Mouse (Mus musculus): ENCODE measurements around the gene Ckb. TPM values are rescaled to one million over a fixed set of nuclear protein-coding genes. Genes with fewer than 3 reads are reported as not detected.
"Not testable (repeated sequence)": the region's sequence is repeated elsewhere in the genome, so short reads cannot be mapped to it uniquely, and the experiment has no call there.

The Ckb gene
- polyA plus RNA-seq, 1 experiment: 210 TPM

GRCm38 (mm10) chr12:111668457-111668912, 3.7 kb downstream of the Ckb start:
- Histone ChIP-seq H3K27ac (ENCODE audit: insufficient read depth, low read depth, low read length) (peak overlapping the region; percentile 69), H3K4me1 (ENCODE audit: control insufficient read depth, insufficient read depth, low read length) (peaks cover 33% of the 10 kb centered on the region), H3K4me3 (ENCODE audit: insufficient read depth, low read depth, low read length) (peak overlapping the region; percentile 80; the same call in 1 of the 2 replicates)
- under 1% methylated on average over 8 of the region's 8 CpGs for WGBS
- TF ChIP-seq CTCF (IDR thresholded peaks at IDR 0.05; ENCODE audit: insufficient read depth, low read depth, low read length): peak; percentile 78
- peak; percentile 58 for TF ChIP-seq POLR2A (IDR thresholded peaks at IDR 0.05; ENCODE audit: insufficient read depth, low read depth, low read length)

- no peak for TF ChIP-seq CTCF (IDR thresholded peaks at IDR 0.05; ENCODE audit: insufficient read depth, low read depth, low read length)
- no peak for TF ChIP-seq POLR2A (IDR thresholded peaks at IDR 0.05; ENCODE audit: insufficient read depth, low read depth, low read length)
- H3K4me1 ChIP-seq (ENCODE audit: control insufficient read depth, insufficient read depth, low read length): peaks cover 27% of the 10 kb centered on the region
- H3K27ac ChIP-seq (ENCODE audit: insufficient read depth, low read depth, low read length): peak overlapping the region; percentile 3; the same call in 1 of the 2 replicates
- WGBS: 81% methylated on average over 5 of the region's 5 CpGs
- H3K4me3 ChIP-seq (ENCODE audit: insufficient read depth, low read depth, low read length): no peak overlapping the region
Observed at GRCm38 (mm10) chr12:111667421-111667820, 4.7 kb downstream of the Ckb start.

- no peak overlapping the region for H3K4me3 ChIP-seq (ENCODE audit: insufficient read depth, low read depth, low read length)
- TF ChIP-seq CTCF (IDR thresholded peaks at IDR 0.05; ENCODE audit: insufficient read depth, low read depth, low read length) (no peak), POLR2A (IDR thresholded peaks at IDR 0.05; ENCODE audit: insufficient read depth, low read depth, low read length) (no peak)
- WGBS: 54% methylated on average over 13 of the region's 13 CpGs
- H3K4me1 ChIP-seq (ENCODE audit: control insufficient read depth, insufficient read depth, low read length): peaks cover 26% of the 10 kb centered on the region
- H3K27ac ChIP-seq (ENCODE audit: insufficient read depth, low read depth, low read length): no peak overlapping the region; the same call in 1 of the 2 replicates
Observed at GRCm38 (mm10) chr12:111666380-111666779, 5.8 kb downstream of the Ckb start.

DNA sequence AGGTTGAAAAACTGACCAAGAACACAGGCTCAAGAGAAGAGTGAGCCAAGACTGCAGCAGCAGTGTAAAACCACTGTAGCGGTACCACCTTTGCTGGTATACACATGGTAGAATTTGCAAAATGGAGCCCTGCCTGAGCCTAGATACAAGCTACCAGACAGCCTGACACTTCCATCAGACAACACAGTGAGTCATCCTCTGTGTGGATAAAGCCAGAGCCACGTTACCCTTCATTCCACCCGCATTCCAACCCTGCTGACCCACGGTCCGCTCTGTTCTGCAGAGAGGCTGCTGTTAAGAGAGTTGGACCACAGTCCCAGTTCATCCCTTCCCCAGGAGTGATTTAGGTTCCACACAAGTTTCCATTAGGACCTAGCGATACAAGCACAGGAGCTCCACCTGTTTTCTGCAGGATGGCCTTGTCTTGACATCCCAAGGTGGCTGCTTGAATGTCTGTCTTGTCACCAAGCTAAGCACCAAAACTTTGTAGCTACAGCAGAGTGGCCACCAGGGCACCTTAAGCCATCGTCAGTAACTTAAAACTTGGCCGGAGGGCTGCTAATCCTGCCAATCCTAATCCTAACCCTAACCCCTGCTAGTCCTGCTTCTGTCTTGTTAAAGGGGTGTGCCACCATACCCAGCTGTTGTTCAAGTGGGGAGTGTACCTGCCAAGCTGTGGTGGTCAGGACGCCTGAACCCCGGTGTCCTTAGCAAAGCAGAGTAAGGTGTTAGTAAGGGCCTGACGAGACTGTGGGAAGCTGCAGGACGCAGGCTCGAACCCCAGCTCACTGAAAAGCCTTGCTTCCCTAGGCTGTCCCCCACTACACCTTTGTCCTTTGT, 6.9 kb downstream of the Ckb start:
- Histone ChIP-seq H3K27ac (ENCODE audit: insufficient read depth, low read depth, low read length) (peak overlapping the region; percentile 14), H3K4me3 (ENCODE audit: insufficient read depth, low read depth, low read length) (no peak overlapping the region), H3K4me1 (ENCODE audit: control insufficient read depth, insufficient read depth, low read length) (peaks cover 26% of the 10 kb centered on the region)
- TF ChIP-seq POLR2A (IDR thresholded peaks at IDR 0.05; ENCODE audit: insufficient read depth, low read depth, low read length) (no peak), CTCF (IDR thresholded peaks at IDR 0.05; ENCODE audit: insufficient read depth, low read depth, low read length) (no peak)
- 74% methylated on average over 13 of the region's 13 CpGs for WGBS

DNA sequence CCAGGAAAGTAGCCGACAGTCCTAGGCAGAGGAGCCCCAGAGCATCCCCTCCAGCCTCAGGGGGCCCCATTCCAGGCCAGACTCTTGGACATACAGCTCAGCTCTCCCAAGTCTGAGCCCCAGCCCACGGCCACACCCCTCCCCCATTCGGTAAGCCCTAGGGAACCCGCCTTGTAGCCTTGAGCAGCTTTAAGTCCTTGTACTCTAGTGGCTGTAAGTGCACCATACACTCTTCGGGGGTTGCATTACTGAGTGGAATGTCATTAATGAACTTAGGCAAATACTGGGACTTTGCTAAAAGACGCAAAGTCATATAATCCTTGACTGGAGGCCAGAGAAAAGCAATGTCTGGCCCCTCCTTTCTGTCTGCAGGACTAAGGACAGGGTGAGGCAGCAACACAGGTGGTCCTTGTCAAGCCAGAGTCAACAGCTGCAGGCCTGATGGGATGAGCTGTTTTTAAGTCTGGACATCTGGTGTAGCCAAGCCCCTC, 7.9 kb downstream of the Ckb start:
- Histone ChIP-seq H3K27ac (ENCODE audit: insufficient read depth, low read depth, low read length) (no peak overlapping the region), H3K4me3 (ENCODE audit: insufficient read depth, low read depth, low read length) (no peak overlapping the region), H3K4me1 (ENCODE audit: control insufficient read depth, insufficient read depth, low read length) (peaks cover 26% of the 10 kb centered on the region)
- WGBS: 59% methylated on average over 6 of the region's 6 CpGs
- TF ChIP-seq POLR2A (IDR thresholded peaks at IDR 0.05; ENCODE audit: insufficient read depth, low read depth, low read length) (no peak), CTCF (IDR thresholded peaks at IDR 0.05; ENCODE audit: insufficient read depth, low read depth, low read length) (no peak)

GRCm38 (mm10) chr12:111663228-111664143, 8.7 kb downstream of the Ckb start:
- 65% methylated on average over 17 of the region's 17 CpGs for WGBS
- H3K4me3 ChIP-seq (ENCODE audit: insufficient read depth, low read depth, low read length): no peak overlapping the region
- no peak for TF ChIP-seq POLR2A (IDR thresholded peaks at IDR 0.05; ENCODE audit: insufficient read depth, low read depth, low read length)
- TF ChIP-seq CTCF (IDR thresholded peaks at IDR 0.05; ENCODE audit: insufficient read depth, low read depth, low read length): no peak
- H3K27ac ChIP-seq (ENCODE audit: insufficient read depth, low read depth, low read length): no peak overlapping the region
- peaks cover 24% of the 10 kb centered on the region for H3K4me1 ChIP-seq (ENCODE audit: control insufficient read depth, insufficient read depth, low read length)

DNA sequence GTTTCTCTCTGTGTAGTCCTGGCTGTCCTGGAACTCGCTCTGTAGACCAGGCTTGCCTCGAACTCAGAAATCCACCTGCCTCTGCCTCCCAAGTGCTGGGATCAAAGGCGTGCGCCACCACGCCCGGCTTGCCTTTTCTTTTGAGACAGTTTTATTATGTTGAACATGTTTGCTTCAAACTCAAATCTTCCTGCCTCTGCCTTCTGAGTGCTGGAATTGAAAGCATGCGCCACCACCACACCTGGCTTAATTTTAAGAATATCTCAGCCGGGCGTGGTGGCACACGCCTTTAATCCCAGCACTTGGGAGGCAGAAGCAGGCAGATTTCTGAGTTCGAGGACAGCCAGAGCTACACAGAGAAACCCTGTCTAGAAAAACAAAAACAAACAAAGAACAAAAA, 10.6 kb downstream of the Ckb start:
- peaks cover 17% of the 10 kb centered on the region for H3K4me1 ChIP-seq (ENCODE audit: control insufficient read depth, insufficient read depth, low read length)
- not testable (repeated sequence) for H3K4me3 ChIP-seq (ENCODE audit: insufficient read depth, low read depth, low read length); H3K27ac ChIP-seq (ENCODE audit: insufficient read depth, low read depth, low read length)
- 98% methylated on average over 11 of the region's 11 CpGs for WGBS

- TF ChIP-seq POLR2A (IDR thresholded peaks at IDR 0.05; ENCODE audit: insufficient read depth, low read depth, low read length): no peak
- no peak for TF ChIP-seq CTCF (IDR thresholded peaks at IDR 0.05; ENCODE audit: insufficient read depth, low read depth, low read length)
- Histone ChIP-seq H3K4me3 (ENCODE audit: insufficient read depth, low read depth, low read length) (no peak overlapping the region), H3K27ac (ENCODE audit: insufficient read depth, low read depth, low read length) (no peak overlapping the region), H3K4me1 (ENCODE audit: control insufficient read depth, insufficient read depth, low read length) (peaks cover 17% of the 10 kb centered on the region)
- 89% methylated on average over 1 of the region's 1 CpGs for WGBS
Observed at GRCm38 (mm10) chr12:111660628-111661027, 11.5 kb downstream of the Ckb start.
